Mouse (Mus musculus): ENCODE data around the gene Ikzf2. TPM values are rescaled to one million over a fixed set of nuclear protein-coding genes. Genes with fewer than 3 reads are reported as not detected.

Gene Ikzf2
- total RNA-seq, 2 experiments from 2014 or later: 3.7 to 4.8 TPM

- no peak overlapping the region for H3K4me3 ChIP-seq
- intact Hi-C loops (cut with DNase I): no loop called here
- H3K27ac ChIP-seq: no peak overlapping the region
These were observed 108.1 kb downstream of the Ikzf2 start for GRCm38 (mm10) chr1:69578917-69579316.

GRCm38 (mm10) chr1:69559443-69560090 lies 127.5 kb downstream of the Ikzf2 start:
- Histone ChIP-seq H3K4me3 (no peak overlapping the region), H3K27ac (no peak overlapping the region)
- intact Hi-C loops (cut with DNase I): no loop called here
- no peak for TF ChIP-seq CTCF (IDR thresholded peaks at IDR 0.05)
- DNase-seq (ENCODE audit: extremely low spot score in 1 of 2, low spot score in 2 of 2): no peak

More at GRCm38 (mm10) chr1:69578917-69579316, 108.1 kb downstream of the Ikzf2 start:
- DNase-seq (ENCODE audit: extremely low spot score in 1 of 2, low spot score in 2 of 2): no peak
- no peak for TF ChIP-seq CTCF (IDR thresholded peaks at IDR 0.05)

DNA sequence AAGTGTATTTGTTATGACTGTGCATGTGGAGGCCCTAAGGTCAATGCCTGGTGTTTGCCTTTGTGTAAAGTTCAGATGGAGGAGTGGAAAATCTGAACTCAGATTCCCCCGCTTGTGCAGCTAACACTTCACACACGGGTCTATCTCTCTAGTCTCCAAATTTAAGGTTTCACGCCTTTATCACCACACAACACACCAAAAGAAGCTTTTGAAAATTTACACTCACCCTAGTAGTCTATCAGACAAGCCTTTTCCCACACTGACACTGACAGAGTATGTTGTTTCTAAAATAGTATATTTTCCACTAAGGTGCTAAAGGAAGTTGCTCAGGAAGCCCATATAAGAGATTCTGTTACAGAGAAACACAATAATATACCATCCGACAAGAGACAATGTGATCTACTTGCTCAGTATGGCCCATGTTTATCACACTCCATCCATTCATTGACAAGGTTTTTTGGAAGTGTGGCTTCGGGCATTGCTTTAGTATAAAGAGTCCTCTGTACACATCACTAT lies 131.4 kb downstream of the Ikzf2 start:
- no peak for TF ChIP-seq CTCF (IDR thresholded peaks at IDR 0.05)
- Histone ChIP-seq H3K4me3 (no peak overlapping the region), H3K27ac (no peak overlapping the region)
- intact Hi-C loops (cut with DNase I): no loop called here
- no peak for DNase-seq (ENCODE audit: extremely low spot score in 1 of 2, low spot score in 2 of 2)

DNA sequence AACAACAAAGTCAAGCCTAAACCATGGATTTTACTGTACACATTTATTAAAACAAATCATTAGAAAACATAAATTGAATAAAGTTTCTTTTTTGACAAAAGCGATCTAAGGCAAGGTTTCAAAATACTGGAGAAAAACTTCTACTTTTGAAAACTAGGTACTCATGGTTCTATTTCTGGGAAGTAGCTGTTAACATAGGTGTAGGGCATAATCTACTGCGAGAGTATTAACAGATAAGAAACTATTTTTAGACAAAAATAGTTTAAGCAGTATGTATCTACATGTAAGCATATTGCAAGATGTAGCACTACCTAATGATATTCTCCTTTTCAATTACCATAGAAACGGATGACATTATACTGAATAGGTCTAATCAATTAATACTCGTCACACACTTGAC lies 137.1 kb downstream of the Ikzf2 start:
- H3K4me3 ChIP-seq: no peak overlapping the region
- TF ChIP-seq CTCF (IDR thresholded peaks at IDR 0.05): no peak
- H3K27ac ChIP-seq: no peak overlapping the region
- intact Hi-C loops (cut with DNase I): no loop called here
- DNase-seq (ENCODE audit: extremely low spot score in 1 of 2, low spot score in 2 of 2): no peak

- DNase-seq (ENCODE audit: extremely low spot score in 1 of 2, low spot score in 2 of 2): no peak
- intact Hi-C loops (cut with DNase I): no loop called here
- TF ChIP-seq CTCF (IDR thresholded peaks at IDR 0.05): no peak
- no peak overlapping the region for H3K4me3 ChIP-seq
- H3K27ac ChIP-seq: no peak overlapping the region
These were observed 141.2 kb downstream of the Ikzf2 start for GRCm38 (mm10) chr1:69545885-69546253.

- no peak for TF ChIP-seq CTCF (IDR thresholded peaks at IDR 0.05)
- Histone ChIP-seq H3K4me3 (no peak overlapping the region), H3K27ac (no peak overlapping the region)
- intact Hi-C loops (cut with DNase I): no loop called here
- DNase-seq (ENCODE audit: extremely low spot score in 1 of 2, low spot score in 2 of 2): no peak
These were observed 141.7 kb downstream of the Ikzf2 start for GRCm38 (mm10) chr1:69545217-69545884.

GRCm38 (mm10) chr1:69543774-69544597 lies 143.1 kb downstream of the Ikzf2 start:
- no peak for DNase-seq (ENCODE audit: extremely low spot score in 1 of 2, low spot score in 2 of 2)
- no peak for TF ChIP-seq CTCF (IDR thresholded peaks at IDR 0.05)
- intact Hi-C loops (cut with DNase I): no loop called here
- H3K4me3 ChIP-seq: no peak overlapping the region
- H3K27ac ChIP-seq: no peak overlapping the region

DNA sequence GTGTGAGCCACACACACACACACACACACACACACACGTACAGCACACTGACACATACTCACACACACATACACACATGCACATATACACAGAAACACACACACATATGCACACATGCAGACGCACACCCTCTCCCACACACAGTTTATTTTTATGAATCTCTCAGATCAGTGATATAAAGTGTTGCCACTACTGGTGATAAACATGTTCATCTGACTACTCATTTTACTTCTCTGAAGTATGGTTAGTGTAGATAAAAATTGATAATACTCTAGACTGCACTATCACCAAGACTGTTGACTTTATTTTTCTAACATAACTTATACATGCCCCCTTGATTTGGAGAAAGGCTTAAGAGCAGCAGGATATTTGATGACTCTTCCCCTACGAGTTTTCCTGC lies 144.5 kb downstream of the Ikzf2 start:
- intact Hi-C loops (cut with DNase I): no loop called here

DNA sequence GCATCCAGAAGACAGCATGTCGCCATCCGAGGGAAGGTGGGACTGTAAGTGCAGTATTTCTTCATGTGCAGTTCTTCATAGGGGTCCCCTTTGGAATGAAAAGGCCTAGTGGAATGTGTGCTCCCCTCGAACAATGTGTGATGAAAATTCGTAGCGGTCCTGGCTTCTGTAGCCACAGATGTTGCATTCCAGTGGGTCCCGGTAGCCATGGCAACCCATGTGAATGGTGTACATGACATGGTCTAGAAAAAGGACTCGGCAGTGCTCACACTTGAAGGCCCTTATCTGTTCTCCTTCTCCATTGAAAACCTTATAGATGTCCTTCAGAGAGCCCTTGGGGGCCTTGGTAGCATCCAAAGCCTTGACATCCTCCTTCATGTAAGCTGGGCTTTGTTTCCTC lies 148.4 kb downstream of the Ikzf2 start:
- Histone ChIP-seq H3K27ac (no peak overlapping the region), H3K4me3 (no peak overlapping the region)
- DNase-seq (ENCODE audit: extremely low spot score in 1 of 2, low spot score in 2 of 2): no peak
- TF ChIP-seq CTCF (IDR thresholded peaks at IDR 0.05): no peak
- intact Hi-C loops (cut with DNase I): loop anchor here (10.0 kb wide), 1 partner anchor 1984 kb away; no protein-coding TSS in a partner anchor

More for the DNA sequence above, 144.5 kb downstream of the Ikzf2 start:
- Histone ChIP-seq H3K4me3 (no peak overlapping the region), H3K27ac (no peak overlapping the region)
- DNase-seq (ENCODE audit: extremely low spot score in 1 of 2, low spot score in 2 of 2): no peak
- no peak for TF ChIP-seq CTCF (IDR thresholded peaks at IDR 0.05)

DNA sequence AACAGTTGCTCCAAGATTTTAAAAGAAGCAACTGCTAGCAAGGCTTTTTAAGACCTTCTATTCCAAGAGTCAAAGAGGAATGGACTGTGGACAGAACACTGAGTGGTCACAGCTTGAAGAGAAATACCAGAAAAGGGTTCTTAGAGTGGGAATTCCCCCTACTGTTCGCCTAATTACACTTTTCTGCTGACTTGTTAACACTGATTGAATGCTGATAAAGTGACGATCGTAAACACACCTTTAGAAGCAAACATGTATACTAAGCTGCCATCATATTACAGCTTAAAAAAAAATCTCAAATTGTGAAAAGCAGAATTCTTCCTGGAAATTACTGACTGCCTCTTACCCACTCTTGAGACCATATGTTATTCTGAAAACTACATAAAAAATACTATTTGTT lies 149.4 kb downstream of the Ikzf2 start:
- intact Hi-C loops (cut with DNase I): loop anchor here (10.0 kb wide), 1 partner anchor 1983 kb away; no protein-coding TSS in a partner anchor
- no peak for TF ChIP-seq CTCF (IDR thresholded peaks at IDR 0.05)
- H3K4me3 ChIP-seq: no peak overlapping the region

DNA sequence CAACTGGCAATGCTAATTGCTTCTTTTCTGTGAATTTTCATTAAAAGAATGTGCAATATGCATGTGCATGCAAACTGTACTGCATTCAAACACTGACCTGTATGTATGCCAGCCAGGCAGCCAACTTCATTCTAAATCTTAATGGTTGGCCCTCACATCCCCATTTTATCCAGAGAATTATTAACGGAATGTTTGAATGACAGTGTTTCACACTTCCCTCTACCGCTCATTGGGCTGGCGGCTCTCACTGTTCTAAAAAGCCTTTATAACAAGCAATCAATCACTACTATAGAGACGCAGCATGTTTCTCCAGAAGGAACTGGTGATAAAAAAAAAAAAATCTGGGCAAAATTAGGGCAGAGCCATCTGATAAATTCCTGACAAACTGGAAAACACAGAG lies 151.5 kb downstream of the Ikzf2 start:
- intact Hi-C loops (cut with DNase I): loop anchor here (10.0 kb wide), 1 partner anchor 1981 kb away; no protein-coding TSS in a partner anchor
- DNase-seq (ENCODE audit: extremely low spot score in 1 of 2, low spot score in 2 of 2): no peak
- TF ChIP-seq CTCF (IDR thresholded peaks at IDR 0.05): no peak
- Histone ChIP-seq H3K4me3 (no peak overlapping the region), H3K27ac (no peak overlapping the region)

More for the DNA sequence above, 149.4 kb downstream of the Ikzf2 start:
- H3K27ac ChIP-seq: no peak overlapping the region
- no peak for DNase-seq (ENCODE audit: extremely low spot score in 1 of 2, low spot score in 2 of 2)

GRCm38 (mm10) chr1:69533048-69533447 lies 154.0 kb downstream of the Ikzf2 start:
- TF ChIP-seq CTCF (IDR thresholded peaks at IDR 0.05): no peak
- no peak overlapping the region for H3K27ac ChIP-seq

More at GRCm38 (mm10) chr1:69533048-69533447, 154.0 kb downstream of the Ikzf2 start:
- no peak overlapping the region for H3K4me3 ChIP-seq
- intact Hi-C loops (cut with DNase I): loop anchor here (10.0 kb wide), 1 partner anchor 1978 kb away; no protein-coding TSS in a partner anchor
- no peak for DNase-seq (ENCODE audit: extremely low spot score in 1 of 2, low spot score in 2 of 2)
